Mouse (Mus musculus) Patski (cell line): ENCODE data around the gene Plp2. TPM values are rescaled to one million over a fixed set of nuclear protein-coding genes. Genes with fewer than 3 reads are reported as not detected.

Experiments used
- ATAC-seq: fragments of 100-300 bp; one replicate; pipeline ENCODE4 v1.8.0; 2021
- CTCF ChIA-PET: fragments of 350-600 bp; sonication (Branson Sonifier 250); formaldehyde crosslinking; loops from one replicate; lab custom pipeline; 2022; ENCODE audit warnings: inconsistent platforms; lab: Charles Lee
- POLR2A ChIA-PET: fragments of 350-600 bp; sonication (Branson Sonifier 250); formaldehyde crosslinking; loops from one replicate; lab custom pipeline; 2022; ENCODE audit warnings: antibody characterized with exemption, inconsistent platforms; lab: Charles Lee
- DNase-seq: peaks from one replicate; pipeline ENCODE4 v3.0.0-alpha.2; 2011; ENCODE audit warnings: low read depth, low spot score
- H3K27me3 ChIP-seq: fragments of 371-371 bp; one replicate; pipeline ENCODE4 v1.5.1; 2021
- CTCF ChIP-seq: fragments of 100-300 bp; IDR thresholded peaks from one replicate; pipeline ENCODE4 v1.5.1; 2021
- in situ Hi-C: fragments of 300-500 bp; cut with MboI; formaldehyde crosslinking; loops from 3 replicates; pipeline ENCODE4 v1.11.1; 2018; ENCODE audit warnings: low pct_unique_long_range_greater_than_20kb, mixed read lengths
- polyA plus RNA-seq: library from polyadenylated mRNA; unstranded; gene quantifications from one replicate; pipeline ENCODE4 v1.2.3, GENCODE M21; 2021

Gene Plp2
- polyA plus RNA-seq, 1 experiment from 2014 or later, result 124 TPM

DNA sequence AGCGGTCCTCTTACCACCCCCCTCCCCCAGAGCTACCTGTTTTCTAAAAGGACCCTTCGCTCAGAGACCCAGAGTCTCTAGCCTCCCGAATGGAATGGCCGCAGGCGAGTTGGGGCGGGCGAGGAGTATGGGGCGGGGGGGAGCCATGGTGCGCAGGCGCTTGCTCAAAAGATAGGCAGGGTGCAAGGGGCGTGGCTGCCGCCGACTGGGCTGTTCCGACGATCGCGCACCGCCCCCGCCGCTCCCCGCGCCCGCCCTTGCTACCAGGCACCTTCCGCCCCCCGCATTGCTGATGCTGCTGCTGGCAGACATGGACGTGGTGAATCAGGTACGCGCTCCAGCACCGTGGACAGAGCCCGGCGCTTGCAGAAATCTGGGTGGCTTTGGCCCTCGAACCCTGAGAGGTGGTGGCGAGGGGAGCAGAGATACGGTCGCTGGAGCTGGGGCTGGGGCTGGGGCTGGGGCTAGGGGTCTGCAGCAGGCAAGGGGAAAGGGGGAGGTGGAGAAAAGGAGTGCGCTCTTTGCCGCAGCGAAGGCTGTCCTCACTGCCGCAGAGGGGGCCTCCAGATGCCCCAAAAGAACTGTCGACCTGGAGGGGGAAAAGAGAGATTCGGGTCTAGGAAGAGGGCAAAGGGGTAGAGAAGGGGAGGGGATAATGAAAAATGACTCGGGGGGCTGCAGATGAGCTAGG, 32.6 kb downstream of the Plp2 start, which contains the start of gene Syp:
Gene Syp (plus strand): TSS at position 71 of the 691 bp plus-strand sequence.
- CTCF ChIA-PET, result no interaction called here
- DNase-seq, result no peak
- ATAC-seq, result peak; percentile 33
- in situ Hi-C loops, result loop anchor here (25.0 kb wide), 1 partner anchor 1376 kb away; no protein-coding TSS in a partner anchor
- POLR2A ChIA-PET, result interaction anchor here (0.5 kb wide), 1 partner anchor 296 kb away, joined by 3 read pairs; no protein-coding TSS in a partner anchor
- TF ChIP-seq CTCF, result no peak
- peaks cover 22% of the 10 kb centered on the region for H3K27me3 ChIP-seq

DNA sequence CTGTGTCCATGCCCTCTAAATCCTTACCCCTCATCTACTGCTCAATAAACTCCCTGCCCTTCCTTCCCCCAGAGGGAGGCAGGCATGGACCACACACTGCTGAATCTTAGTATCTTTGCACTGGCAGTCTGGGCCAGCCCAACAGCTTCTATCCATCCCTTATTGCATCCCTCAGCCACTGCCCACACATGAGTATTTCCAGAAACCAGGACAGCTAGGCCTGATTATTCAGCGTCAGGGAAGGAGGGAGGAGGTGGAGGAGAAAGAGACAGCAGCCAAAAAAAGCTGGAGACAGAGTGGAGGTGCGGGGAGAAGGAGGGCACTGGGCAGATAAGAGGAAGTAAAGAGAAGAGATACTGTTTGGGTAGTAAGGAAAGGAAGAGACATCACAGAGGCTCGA, 36.1 kb downstream of the Plp2 start:
- TF ChIP-seq CTCF, result no peak
- DNase-seq (no peak), ATAC-seq (no peak)
- ChIA-PET POLR2A (no interaction called here), CTCF (no interaction called here)
- peaks cover 31% of the 10 kb centered on the region for H3K27me3 ChIP-seq
- in situ Hi-C loops, result loop anchor here (25.0 kb wide), 1 partner anchor 1373 kb away; no protein-coding TSS in a partner anchor

DNA sequence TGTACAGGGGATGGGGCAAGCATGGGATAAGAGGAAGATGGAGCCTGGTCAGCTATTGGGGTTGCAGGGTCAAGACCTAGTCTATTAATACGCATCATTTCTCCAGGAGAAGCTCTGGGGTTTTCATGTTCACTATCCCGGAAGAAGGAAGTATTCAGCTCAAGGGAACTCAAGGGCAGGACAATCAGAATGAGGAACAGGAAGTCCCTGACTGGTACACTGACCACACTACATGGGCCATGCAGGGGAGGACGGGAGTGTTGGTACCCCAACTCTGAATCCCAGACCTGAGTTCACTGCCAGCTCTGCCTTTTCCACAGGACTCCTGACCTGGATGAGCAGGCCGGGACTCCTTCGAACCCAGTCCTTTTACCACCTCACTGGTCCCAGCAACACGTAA, 38.6 kb downstream of the Plp2 start:
- ATAC-seq (no peak), DNase-seq (no peak)
- peaks cover 44% of the 10 kb centered on the region for H3K27me3 ChIP-seq
- CTCF ChIA-PET, result no interaction called here
- TF ChIP-seq CTCF, result no peak
- in situ Hi-C loops, result loop anchor here (25.0 kb wide), 1 partner anchor 1370 kb away; no protein-coding TSS in a partner anchor
- POLR2A ChIA-PET, result no interaction called here

Other genes starting within 250 kb of the Plp2 start
- 0.17 TPM for gene Foxp3, start 97.7 kb downstream of the Plp2 start, polyA plus RNA-seq
- gene Ppp1r3f, start 97.1 kb downstream of the Plp2 start, polyA plus RNA-seq, result 11.2 TPM
- gene Ccdc22, start 65.9 kb downstream of the Plp2 start, polyA plus RNA-seq, result 38.4 TPM
- gene Cacna1f, start 64.3 kb downstream of the Plp2 start, polyA plus RNA-seq, result not detected
- gene Syp, start 32.9 kb downstream of the Plp2 start, polyA plus RNA-seq, result 1.1 TPM
- 0.05 TPM for gene Prickle3, start 14.1 kb downstream of the Plp2 start, polyA plus RNA-seq
- gene Magix, start 9.9 kb upstream of the Plp2 start, polyA plus RNA-seq, result 0.06 TPM
- 36.4 TPM for gene Gpkow, start 25.7 kb upstream of the Plp2 start, polyA plus RNA-seq
- gene Wdr45, start 42.9 kb upstream of the Plp2 start, polyA plus RNA-seq, result 53.9 TPM
- gene Gm45208, start 50.9 kb upstream of the Plp2 start, polyA plus RNA-seq, result not detected
- 58.7 TPM for gene Praf2, start 57.0 kb upstream of the Plp2 start, polyA plus RNA-seq
- 19.6 TPM for gene Ccdc120, start 79.5 kb upstream of the Plp2 start, polyA plus RNA-seq
- gene Tfe3, start 91.2 kb upstream of the Plp2 start, polyA plus RNA-seq, result 53.5 TPM
- gene Gripap1, start 118.4 kb upstream of the Plp2 start, polyA plus RNA-seq, result 63.2 TPM
- gene Kcnd1, start 150.9 kb upstream of the Plp2 start, polyA plus RNA-seq, result 4.5 TPM
- gene Otud5, start 170.0 kb upstream of the Plp2 start, polyA plus RNA-seq, result 83.0 TPM
- gene Pim2, start 206.9 kb upstream of the Plp2 start, polyA plus RNA-seq, result 11.6 TPM
- 52.7 TPM for gene Slc35a2, start 212.6 kb upstream of the Plp2 start, polyA plus RNA-seq
- 71.3 TPM for gene Pqbp1, start 227.9 kb upstream of the Plp2 start, polyA plus RNA-seq
- gene Timm17b, start 228.0 kb upstream of the Plp2 start, polyA plus RNA-seq, result 57.1 TPM
- not detected for gene Gm10491, start 236.4 kb upstream of the Plp2 start, polyA plus RNA-seq
- not detected for gene Gm10490, start 238.2 kb upstream of the Plp2 start, polyA plus RNA-seq
- not detected for gene Pcsk1n, start 248.4 kb upstream of the Plp2 start, polyA plus RNA-seq